Mouse (Mus musculus): ENCODE measurements around the gene Sdcbp2.

GRCm38 (mm10) chr2:151587306-151587705, 14.9 kb downstream of the Sdcbp2 start:
- TF ChIP-seq CTCF (IDR thresholded peaks at IDR 0.05; ENCODE audit: control insufficient read depth, insufficient read depth, low read length) (no peak), POLR2A (IDR thresholded peaks at IDR 0.05; ENCODE audit: borderline replicate concordance, control insufficient read depth, low read depth, low read length) (no peak)
